Mouse (Mus musculus) G1E-ER4 (cell line): ENCODE results near the gene Tln2. TPM values are rescaled to one million over a fixed set of nuclear protein-coding genes. Genes with fewer than 3 reads are reported as not detected.

Experiments used
- GATA1 ChIP-seq: IDR thresholded peaks from one replicate; pipeline ENCODE4 v1.8.0; 2012; ENCODE audit warnings: low read length, inconsistent platforms
- polyA plus RNA-seq: library from polyadenylated mRNA; stranded (reverse); fragments of >175 nt; gene quantifications from 2 replicates; pipeline ENCODE4 v1.2.3, GENCODE M21; 2012

The Tln2 gene
- polyA plus RNA-seq, 1 experiment: 2.2 TPM

DNA sequence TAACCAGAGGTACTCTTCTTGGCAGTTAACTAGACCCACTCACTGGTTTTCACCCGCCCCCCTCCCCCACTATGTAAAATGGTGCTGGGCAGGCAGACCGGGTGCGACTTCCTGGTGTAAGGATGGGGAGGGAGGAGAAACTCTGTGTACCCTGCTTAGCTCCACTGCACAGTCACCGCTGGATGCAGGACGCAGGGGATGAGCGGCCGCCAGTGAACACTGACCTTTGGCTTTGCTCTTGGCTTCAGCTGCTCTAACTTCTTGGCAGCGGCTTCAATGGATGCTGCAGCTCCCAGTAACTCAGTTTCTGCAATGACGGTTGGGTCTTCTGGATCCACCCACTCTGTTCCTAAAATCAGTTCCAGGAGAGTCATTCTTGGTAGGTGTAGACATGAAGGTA lies 319.0 kb downstream of the Tln2 start:
- no peak for TF ChIP-seq GATA1

DNA sequence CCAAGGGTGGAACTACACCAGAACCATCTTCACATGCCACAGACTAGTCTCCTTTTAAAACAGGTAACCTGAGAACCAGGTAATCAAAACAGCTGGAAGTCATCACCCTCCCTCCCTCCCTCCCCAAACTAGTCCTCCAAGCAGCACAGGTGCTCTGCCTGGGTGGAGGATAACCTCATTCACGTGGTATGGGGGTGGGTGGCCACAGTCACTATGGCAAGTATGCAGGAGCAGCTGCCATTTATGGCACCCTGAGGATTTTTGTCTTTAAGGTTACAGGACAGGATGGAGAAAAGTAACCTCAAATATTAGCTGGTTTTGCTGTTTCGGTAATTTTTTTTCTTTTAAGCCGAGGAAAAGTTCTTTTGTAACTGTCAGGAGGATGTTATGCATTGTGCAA lies 322.5 kb downstream of the Tln2 start:
- no peak for TF ChIP-seq GATA1

DNA sequence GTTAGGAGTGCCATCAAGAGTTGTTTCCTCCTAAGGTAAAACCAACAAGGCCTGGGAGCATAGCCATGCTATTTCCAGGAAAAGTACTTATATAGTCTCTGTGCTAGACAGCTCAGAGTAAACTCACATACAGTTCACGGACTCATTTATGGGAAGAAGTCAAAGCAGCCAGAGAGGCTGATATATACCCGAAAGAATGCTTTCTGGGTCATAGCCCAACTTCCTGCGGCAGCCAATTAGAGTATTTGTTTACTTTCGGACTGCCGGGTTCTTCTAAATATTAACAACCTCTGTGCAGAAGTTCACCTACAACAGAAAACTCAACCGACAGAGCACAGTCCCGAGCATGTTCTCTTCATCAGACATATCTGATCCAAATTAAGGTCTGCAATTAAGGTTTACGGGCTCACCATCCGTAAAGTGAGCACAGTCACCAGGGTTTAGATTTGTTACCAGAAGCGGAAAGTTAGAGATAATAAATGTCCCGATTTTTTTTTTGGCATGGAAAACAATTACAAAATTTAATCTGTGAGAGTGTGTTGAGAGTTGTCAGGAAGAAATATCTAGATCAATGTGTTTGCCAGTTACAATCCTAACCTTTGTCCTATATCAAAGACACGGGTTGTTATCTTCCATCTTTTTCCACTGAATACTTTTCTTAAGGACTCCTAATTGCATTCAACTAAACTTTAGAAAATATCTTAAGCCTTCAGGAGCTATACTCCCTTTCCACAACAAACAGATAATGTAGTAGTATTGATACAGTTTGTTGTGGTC lies 323.9 kb downstream of the Tln2 start:
- no peak for TF ChIP-seq GATA1

DNA sequence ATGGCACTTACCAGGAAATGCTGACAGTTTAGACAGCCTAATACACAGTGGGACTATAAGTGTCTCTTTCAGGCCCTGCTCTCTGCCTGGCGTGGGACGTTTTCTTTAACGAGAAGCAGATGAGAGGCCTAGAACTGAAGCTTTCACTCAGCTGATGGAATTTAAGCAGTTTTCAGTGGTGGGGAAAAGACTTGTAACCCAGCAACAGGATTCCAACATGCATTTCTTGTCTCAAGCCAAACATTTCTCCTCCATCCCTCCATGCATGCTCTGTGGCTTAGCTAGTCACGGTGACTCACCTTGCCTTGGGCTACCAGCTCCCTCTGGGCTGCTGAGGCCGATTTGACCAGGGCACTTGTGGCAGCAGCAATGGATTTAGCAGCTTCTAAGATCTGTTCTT lies 330.5 kb downstream of the Tln2 start:
- TF ChIP-seq GATA1: no peak

DNA sequence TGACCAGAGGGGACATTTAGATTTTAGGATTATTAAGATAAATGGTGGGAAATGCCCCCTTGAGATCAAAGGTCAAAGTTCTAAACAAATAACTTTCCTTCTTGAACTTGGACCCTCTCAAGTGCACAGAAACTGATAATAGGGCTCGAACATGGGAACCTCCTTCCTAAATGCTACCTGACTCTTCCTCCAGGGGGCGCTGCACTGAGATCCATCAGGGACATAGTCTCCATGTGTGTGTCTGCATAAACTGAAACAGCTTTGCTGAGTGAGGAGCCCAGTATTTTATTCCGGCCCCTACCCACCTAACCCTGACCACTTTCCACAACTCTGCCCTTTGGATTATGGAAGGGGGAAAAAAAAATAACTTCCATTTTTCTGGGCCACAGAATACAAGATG lies 339.1 kb downstream of the Tln2 start:
- no peak for TF ChIP-seq GATA1

DNA sequence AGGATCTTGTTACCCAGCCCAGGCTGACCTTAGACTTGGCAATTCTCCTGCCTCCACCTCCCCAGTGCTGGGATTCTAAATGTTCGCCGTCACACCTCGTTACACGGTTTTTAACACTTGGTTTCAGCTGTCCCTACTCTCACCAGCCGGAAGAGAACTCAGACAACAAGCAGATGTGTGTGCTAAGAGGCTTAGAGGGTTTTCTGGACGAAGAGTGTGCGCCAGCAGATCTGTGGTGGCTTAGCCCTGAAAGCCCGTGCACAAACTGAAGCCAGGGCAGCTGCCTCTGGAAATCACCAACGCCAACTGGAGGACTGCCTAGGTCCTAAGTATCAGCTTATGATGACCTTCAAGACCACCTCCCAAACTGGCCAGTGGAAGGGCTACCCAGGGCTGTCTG lies 341.5 kb downstream of the Tln2 start:
- no peak for TF ChIP-seq GATA1

DNA sequence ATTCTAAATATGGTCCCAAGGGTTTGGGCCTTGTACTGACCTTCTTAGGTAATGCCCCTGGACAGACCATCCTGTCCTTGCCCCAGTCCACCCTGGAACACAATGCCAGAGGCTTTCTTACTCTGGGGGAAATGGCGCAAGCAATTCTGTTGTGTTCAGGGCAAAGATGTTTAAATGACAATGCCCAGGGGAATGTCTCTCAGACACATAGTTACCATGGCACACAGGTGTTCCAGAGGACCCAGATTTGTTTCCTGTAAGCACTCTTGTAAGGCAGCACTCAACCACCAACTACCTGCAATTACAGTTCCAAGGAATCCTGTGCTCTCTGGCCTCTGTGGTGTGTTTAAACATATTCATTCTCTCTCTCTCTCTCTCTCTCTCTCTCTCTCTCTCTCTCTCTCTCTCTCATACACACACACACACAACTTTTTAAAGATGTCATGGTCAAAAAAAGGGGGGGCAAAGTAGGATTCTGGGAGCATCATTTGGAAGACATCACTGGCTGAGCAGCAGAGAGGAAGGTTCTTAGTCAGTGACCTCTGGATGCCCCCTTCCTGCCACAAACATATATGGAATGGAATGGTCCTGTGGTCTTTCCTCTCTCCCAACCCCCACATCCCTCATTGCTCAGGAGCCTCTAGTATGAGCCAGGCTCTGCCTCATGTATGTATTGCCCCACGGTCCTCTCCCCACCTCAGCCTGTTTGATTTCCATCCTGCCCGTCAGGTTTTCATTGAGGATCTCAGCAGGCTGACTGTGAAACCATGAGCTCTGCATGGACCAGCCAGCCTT lies 345.1 kb downstream of the Tln2 start:
- no peak for TF ChIP-seq GATA1

DNA sequence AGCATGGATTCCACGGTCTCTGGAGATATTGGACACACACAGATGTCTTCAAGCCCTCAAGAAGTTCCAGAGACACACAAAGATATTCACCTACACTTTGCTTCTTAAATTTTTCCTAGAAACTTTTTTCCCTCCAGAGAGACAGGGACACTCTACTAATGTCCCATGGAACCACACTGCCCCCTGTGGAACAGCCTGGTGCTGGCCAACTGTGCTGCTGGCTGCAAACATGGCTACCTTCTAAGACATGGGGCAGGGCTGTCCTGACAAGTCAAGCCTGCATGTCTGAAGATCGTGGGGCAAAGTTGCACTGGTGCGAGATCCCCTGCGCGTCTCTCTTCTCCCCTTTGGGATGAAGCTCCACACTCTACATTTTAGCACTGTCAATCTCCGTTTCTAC lies 346.2 kb downstream of the Tln2 start:
- no peak for TF ChIP-seq GATA1

DNA sequence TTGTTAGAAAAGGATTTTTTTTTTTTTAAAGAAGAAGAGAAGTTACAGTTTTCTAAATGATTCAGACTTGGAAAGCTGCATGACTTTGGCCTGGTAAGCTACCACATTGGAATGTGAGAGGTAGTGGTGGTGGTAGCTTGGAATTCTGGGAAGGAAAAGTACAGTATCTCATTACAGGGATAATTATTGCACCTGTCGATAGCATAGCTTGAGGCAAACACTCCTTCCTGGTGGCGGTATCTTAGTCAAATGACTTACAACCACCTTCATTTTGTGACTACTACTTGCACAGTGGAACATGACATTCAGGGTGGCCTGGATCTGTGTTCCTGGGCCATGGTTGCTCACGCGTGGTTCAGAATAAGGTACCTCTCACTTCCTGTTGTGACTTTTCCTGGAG lies 348.3 kb downstream of the Tln2 start:
- TF ChIP-seq GATA1: no peak

DNA sequence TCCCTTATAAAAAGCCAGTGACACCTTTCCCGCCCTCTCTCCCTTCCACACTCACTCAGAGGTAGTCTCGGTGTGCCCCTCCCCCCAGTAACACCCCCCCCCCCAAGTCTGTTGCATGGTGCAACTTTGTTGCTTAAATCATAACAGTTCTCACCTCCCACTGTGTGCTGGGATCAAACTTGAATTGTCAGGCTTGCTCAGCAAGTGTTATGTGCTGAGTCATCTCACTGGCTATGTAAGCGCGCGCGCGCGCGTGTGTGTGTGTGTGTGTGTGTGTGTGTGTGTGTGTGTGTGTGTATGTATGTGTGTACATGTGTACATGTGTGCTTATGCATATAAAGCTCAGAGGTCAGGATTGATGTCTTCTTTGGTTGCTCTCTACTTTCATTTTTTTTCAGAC lies 350.1 kb downstream of the Tln2 start:
- no peak for TF ChIP-seq GATA1

DNA sequence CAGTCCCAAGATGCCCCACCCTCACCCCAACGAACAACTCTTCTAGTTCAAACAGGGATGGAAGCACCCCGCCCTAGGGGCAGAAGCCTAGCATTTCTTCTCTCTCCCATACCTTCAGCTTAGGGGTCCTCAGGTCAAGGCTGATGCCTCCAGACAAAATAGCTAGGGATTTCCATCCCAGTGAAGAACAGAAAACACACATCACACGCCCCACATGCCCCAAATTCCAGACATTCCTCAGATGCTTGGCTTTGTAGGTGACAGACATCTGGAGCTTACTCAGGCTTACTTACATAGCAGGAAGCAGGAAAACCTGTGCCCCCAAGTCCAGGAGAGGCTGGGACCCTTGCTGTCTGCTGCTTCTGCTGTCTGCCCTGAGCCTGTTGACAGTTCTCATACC lies 351.1 kb downstream of the Tln2 start:
- no peak for TF ChIP-seq GATA1

DNA sequence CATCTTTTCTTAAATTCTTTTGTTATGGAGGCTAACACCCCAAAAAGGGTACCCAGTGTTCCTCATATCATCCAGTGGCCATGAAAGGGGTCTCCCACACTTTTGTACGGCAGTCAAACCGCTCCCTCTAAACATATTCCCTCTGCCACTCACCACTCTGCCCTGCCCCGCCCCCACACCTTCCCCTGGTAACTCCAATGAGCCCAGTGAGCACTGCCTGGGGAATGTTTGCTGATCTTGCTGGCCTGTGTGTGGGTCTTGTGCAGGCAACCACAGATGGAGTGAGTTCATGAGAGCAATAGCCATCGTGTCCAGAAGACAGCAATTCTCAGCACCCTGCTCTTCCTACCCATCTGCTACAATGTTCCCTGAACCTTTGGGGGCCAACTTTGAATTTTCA lies 354.3 kb downstream of the Tln2 start:
- no peak for TF ChIP-seq GATA1

DNA sequence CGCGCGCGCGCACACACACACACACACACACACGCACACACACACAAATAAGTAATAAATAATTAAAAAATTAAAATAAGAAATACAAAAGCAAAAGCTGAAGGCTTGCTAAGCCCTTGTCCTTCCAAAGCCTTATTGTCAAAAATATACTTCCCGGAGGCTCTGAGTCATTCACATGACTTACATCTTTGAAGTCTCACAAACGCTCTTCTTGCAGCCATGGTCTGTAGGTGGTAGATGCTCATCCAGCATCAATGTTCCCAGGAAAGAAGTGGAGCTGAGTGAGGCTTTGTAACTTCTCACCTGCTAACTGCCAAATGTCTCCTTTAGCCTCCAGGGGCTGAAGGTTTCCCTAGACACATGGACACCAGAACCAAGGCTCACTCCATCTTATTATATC lies 362.9 kb downstream of the Tln2 start:
- TF ChIP-seq GATA1: no peak

DNA sequence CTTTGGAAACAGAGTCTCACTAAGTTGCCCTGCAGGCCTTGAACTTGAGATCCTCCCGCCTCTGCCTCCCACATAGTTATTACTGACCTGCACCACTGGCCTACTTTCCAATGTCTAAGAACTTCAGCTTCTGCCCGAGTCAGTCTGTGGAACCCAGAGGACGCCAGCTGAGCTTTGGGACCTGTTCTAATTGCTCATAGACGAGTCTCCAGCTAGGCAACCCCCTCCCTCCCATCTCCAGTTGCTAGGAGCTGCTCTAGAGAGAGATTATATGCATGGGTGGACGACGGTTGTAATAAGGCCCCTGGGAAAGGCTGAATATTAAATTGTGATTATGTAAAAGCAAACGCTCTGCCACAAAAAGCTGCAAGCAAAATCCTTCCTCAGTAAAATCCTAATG lies 364.2 kb downstream of the Tln2 start:
- no peak for TF ChIP-seq GATA1

DNA sequence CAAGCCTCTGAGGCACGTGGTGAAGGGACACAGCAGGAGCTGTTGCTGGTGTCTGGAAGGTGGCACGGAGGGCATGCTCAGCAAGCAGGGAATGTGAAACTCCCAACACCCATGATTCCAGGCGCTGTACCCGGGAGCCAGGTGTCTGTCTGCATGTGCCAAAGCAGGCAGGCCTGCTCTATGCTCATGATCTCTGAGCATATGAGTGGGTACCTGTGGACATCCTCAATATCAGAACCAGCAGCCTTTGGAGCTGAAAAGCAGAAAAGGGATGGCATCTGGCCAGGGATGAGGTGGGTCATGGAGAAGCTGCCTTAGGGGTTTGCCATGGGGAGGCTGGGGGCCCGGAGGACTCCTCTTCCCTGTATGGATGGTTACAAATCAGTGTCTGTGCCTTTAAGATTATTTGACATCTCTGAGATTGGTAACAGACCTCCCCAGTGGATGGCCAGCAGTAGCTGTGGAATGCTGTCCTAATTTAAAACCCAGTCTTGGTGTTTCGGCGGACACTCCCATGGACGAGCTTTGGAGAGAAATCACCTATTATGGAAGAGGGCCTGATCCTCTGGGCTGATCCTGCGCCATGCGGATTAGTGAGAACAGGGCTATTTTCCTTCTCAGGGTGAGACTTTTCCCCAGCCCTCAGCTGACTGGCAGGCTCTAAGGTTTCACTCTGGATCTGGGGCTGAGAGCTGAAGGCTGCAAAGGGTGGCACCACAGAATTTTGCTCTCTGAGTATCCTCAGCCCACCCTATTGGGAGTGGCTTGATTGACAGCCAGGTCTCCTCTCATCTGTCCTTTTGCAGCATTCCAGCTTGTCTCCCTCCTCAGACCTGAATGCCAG lies 367.8 kb downstream of the Tln2 start:
- TF ChIP-seq GATA1: no peak

DNA sequence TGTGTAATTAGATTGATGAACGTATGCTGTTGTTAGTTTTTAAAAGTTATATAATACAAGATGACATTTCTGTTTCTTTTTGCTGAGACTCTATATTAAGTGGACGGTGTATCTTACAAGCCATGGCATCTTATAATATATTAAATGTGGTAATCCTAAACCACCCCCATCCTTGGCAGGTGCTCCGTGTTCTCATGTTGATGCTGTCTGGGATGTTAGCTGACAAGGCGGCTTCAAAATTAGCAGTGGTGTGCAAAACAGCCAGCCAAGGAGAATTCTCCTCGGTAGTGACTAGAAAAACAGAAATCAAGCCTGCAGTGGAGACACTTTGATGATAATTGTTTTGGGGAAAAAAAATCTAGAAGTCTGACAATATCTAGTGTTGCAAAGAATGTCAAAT lies 371.8 kb downstream of the Tln2 start:
- no peak for TF ChIP-seq GATA1
